ENCODE assay signal across 23 mouse cellular contexts in genomic region chr11:57189391-57189790, GRCm38 (mm10).
"Had no signal": no experiment of that assay in that cellular context is flagged by ENCODE, and none has a peak within 500 bp of the region (broad histone marks: within the 10 kb centered on the region; RNA-seq: fewer than 3 reads in every experiment).

No protein-coding gene starts in this region.

- H3K4me2 ChIP-seq: hindbrain, embryonic 13.5 days; hindbrain, embryonic 15.5 days; kidney, embryonic 15.5 days; limb, embryonic 13.5 days; limb, embryonic 15.5 days; liver, embryonic 12.5 days had no signal

- H3K4me1 ChIP-seq: hindbrain, embryonic 13.5 days; hindbrain, embryonic 15.5 days; kidney, embryonic 15.5 days; limb, embryonic 13.5 days; limb, embryonic 15.5 days; liver, embryonic 12.5 days had no signal

- H3K27ac ChIP-seq: hindbrain, embryonic 13.5 days; hindbrain, embryonic 15.5 days; hindbrain, postnatal 0 days; kidney, embryonic 15.5 days; kidney, postnatal 0 days; limb, embryonic 13.5 days; limb, embryonic 15.5 days; liver, embryonic 12.5 days; liver, embryonic 14.5 days had no signal

- H3K4me3 ChIP-seq: hindbrain, embryonic 13.5 days; hindbrain, embryonic 15.5 days; kidney, embryonic 15.5 days; limb, embryonic 13.5 days; limb, embryonic 15.5 days; liver, embryonic 12.5 days had no signal

- H3K9ac ChIP-seq: forebrain, postnatal 0 days; hindbrain, embryonic 13.5 days; hindbrain, embryonic 15.5 days; kidney, embryonic 15.5 days; limb, embryonic 13.5 days; limb, embryonic 15.5 days; liver, embryonic 12.5 days; liver, embryonic 14.5 days had no signal

- H3K36me3 ChIP-seq: hindbrain, embryonic 13.5 days; hindbrain, embryonic 15.5 days; kidney, embryonic 15.5 days; limb, embryonic 13.5 days; limb, embryonic 15.5 days; liver, embryonic 12.5 days had no signal

- H3K9me3 ChIP-seq: hindbrain, embryonic 13.5 days; hindbrain, embryonic 15.5 days; kidney, embryonic 15.5 days; limb, embryonic 13.5 days; limb, embryonic 15.5 days; liver, embryonic 12.5 days had no signal

- ATAC-seq: forebrain, postnatal 0 days; hindbrain, postnatal 0 days; intestine, embryonic 16.5 days; liver, embryonic 12.5 days had no signal

- DNase-seq: forebrain, postnatal 0 days; gastrocnemius, postnatal 14 days; gastrocnemius, postnatal 36 days; heart, adult 18-20 months; heart, postnatal 10 days; heart, postnatal 36 days; kidney, adult 11 months; kidney, adult 2 months; kidney, adult 9 months; kidney, postnatal 14 days; kidney, postnatal 36 days; layer of hippocampus, postnatal 36 days; left cerebral cortex, postnatal 4 days had no signal

- H3K27me3 ChIP-seq: hindbrain, embryonic 13.5 days; hindbrain, embryonic 15.5 days; kidney, embryonic 15.5 days; limb, embryonic 13.5 days; limb, embryonic 15.5 days; liver, embryonic 12.5 days had no signal
